Mouse (Mus musculus) myocyte (in vitro differentiated cells): ENCODE results near the gene Tnfrsf23. TPM values are rescaled to one million over a fixed set of nuclear protein-coding genes. Genes with fewer than 3 reads are reported as not detected.

Experiments
- H3K27me3 ChIP-seq: one replicate; pipeline ENCODE4 v1.6.1; 2011; ENCODE audit not compliant: control insufficient read depth, insufficient read depth, insufficient read length
- H3K36me3 ChIP-seq: one replicate; pipeline ENCODE4 v1.6.1; 2011; ENCODE audit not compliant: control insufficient read depth, insufficient read depth
- H3K4me2 ChIP-seq: one replicate; pipeline ENCODE4 v1.6.1; 2011; ENCODE audit warnings: low read depth, control low read depth
- H3K4me3 ChIP-seq: one replicate; pipeline ENCODE4 v1.5.1; 2011; ENCODE audit warnings: mild to moderate bottlenecking, control low read depth, moderate library complexity
- H3K79me2 ChIP-seq: one replicate; pipeline ENCODE4 v1.6.1; 2011; ENCODE audit not compliant: control insufficient read depth, insufficient read depth
- H3ac ChIP-seq: one replicate; pipeline ENCODE4 v1.6.1; 2011; ENCODE audit not compliant: control insufficient read depth, insufficient read length
- CEBPB ChIP-seq: IDR thresholded peaks from 2 replicates; pipeline ENCODE4 v1.6.1; 2011; ENCODE audit warnings: mild to moderate bottlenecking, moderate library complexity; ENCODE audit not compliant: poor library complexity, insufficient read depth, severe bottlenecking
- E2F4 ChIP-seq: IDR thresholded peaks from one replicate; pipeline ENCODE4 v1.6.1; 2011; ENCODE audit warnings: mild to moderate bottlenecking, control low read depth, moderate library complexity; ENCODE audit not compliant: insufficient read depth
- MAX ChIP-seq: IDR thresholded peaks from one replicate; pipeline ENCODE4 v1.6.1; 2011; ENCODE audit warnings: low read depth, mild to moderate bottlenecking, control low read depth
- MYOD1 ChIP-seq, 3 experiments: IDR thresholded peaks; one replicate each; pipeline ENCODE4 v1.6.1; 2011; ENCODE audit warnings: control low read depth in 2 of 3, low read depth in 2 of 3, mild to moderate bottlenecking in 2 of 3, moderate library complexity in 1 of 3; ENCODE audit not compliant: insufficient read length in 2 of 3, control insufficient read depth in 1 of 3
- MYOG ChIP-seq, 3 experiments: IDR thresholded peaks; one replicate each; pipeline ENCODE4 v1.6.1; 2011; ENCODE audit warnings: control low read depth in 2 of 3, low read depth in 2 of 3, mild to moderate bottlenecking in 2 of 3; ENCODE audit not compliant: insufficient read length in 2 of 3, control insufficient read depth in 1 of 3, insufficient read depth in 1 of 3
- POLR2A ChIP-seq: IDR thresholded peaks from one replicate; pipeline ENCODE4 v1.6.1; 2011; ENCODE audit warnings: low read depth, mild to moderate bottlenecking, control low read depth, moderate library complexity; ENCODE audit not compliant: insufficient read length
- POLR2AphosphoS2 ChIP-seq: IDR thresholded peaks from one replicate; pipeline ENCODE4 v1.6.1; 2011; ENCODE audit warnings: low read depth, control low read depth; ENCODE audit not compliant: insufficient read length
- REST ChIP-seq: IDR thresholded peaks from one replicate; pipeline ENCODE4 v1.6.1; 2011; ENCODE audit warnings: mild to moderate bottlenecking, control low read depth, moderate library complexity; ENCODE audit not compliant: insufficient read depth, insufficient read length
- SRF ChIP-seq: IDR thresholded peaks from one replicate; pipeline ENCODE4 v1.6.1; 2011; ENCODE audit warnings: low read depth; ENCODE audit not compliant: control insufficient read depth, insufficient read length
- TCF12 ChIP-seq: IDR thresholded peaks from one replicate; pipeline ENCODE4 v1.6.1; 2011; ENCODE audit warnings: mild to moderate bottlenecking, control low read depth; ENCODE audit not compliant: poor library complexity, insufficient read depth, severe bottlenecking
- TCF3 ChIP-seq: IDR thresholded peaks from one replicate; pipeline ENCODE4 v1.6.1; 2011; ENCODE audit warnings: low read depth, control low read depth; ENCODE audit not compliant: insufficient read length
- USF1 ChIP-seq: IDR thresholded peaks from one replicate; pipeline ENCODE4 v1.6.1; 2011; ENCODE audit warnings: low read depth, mild to moderate bottlenecking, control low read depth, moderate library complexity
- polyA plus RNA-seq: library from polyadenylated mRNA; unstranded; fragments of >200 nt; fragmentation: generic; extraction: Trizol; gene quantifications from one replicate; pipeline ENCODE4 v1.2.1, GENCODE M21; 2012; ENCODE audit warnings: missing spikeins

The Tnfrsf23 gene
- polyA plus RNA-seq, 1 experiment: 25.7 TPM

GRCm38 (mm10) chr7:143692746-143693510 is 7.3 kb upstream of the Tnfrsf23 start:
- Histone ChIP-seq H3ac (no peak overlapping the region), H3K27me3 (no peaks in the 10 kb centered on the region), H3K4me2 (no peak overlapping the region), H3K36me3 (peaks cover 39% of the 10 kb centered on the region), H3K79me2 (no peaks in the 10 kb centered on the region), H3K4me3 (no peak overlapping the region)
- TF ChIP-seq TCF3 (no peak), USF1 (no peak), POLR2AphosphoS2 (no peak), SRF (no peak), E2F4 (no peak), POLR2A (no peak), REST (no peak), MAX (no peak), MYOD1 (IDR thresholded peaks at IDR 0.05; ENCODE audit: control insufficient read depth in 1 of 3, insufficient read length in 2 of 3, low read depth in 2 of 3) (no peak), CEBPB (no peak), MYOG (IDR thresholded peaks at IDR 0.05; ENCODE audit: control insufficient read depth in 1 of 3, insufficient read depth in 1 of 3, insufficient read length in 2 of 3, low read depth in 2 of 3) (no peak), TCF12 (no peak)

GRCm38 (mm10) chr7:143691909-143692308 is 6.2 kb upstream of the Tnfrsf23 start:
- no peaks in the 10 kb centered on the region for H3K79me2 ChIP-seq
- H3K27me3 ChIP-seq: no peaks in the 10 kb centered on the region
- H3K4me3 ChIP-seq: no peak overlapping the region
- TF ChIP-seq TCF3: no peak
- no peak for TF ChIP-seq MYOG (IDR thresholded peaks at IDR 0.05; ENCODE audit: control insufficient read depth in 1 of 3, insufficient read depth in 1 of 3, insufficient read length in 2 of 3, low read depth in 2 of 3)
- TF ChIP-seq MAX: no peak
- TF ChIP-seq TCF12: no peak
- TF ChIP-seq SRF: no peak
- TF ChIP-seq POLR2A: no peak
- no peak for TF ChIP-seq REST
- TF ChIP-seq MYOD1 (IDR thresholded peaks at IDR 0.05; ENCODE audit: control insufficient read depth in 1 of 3, insufficient read length in 2 of 3, low read depth in 2 of 3): no peak
- no peak for TF ChIP-seq CEBPB
- peaks cover 35% of the 10 kb centered on the region for H3K36me3 ChIP-seq
- no peak overlapping the region for H3K4me2 ChIP-seq
- H3ac ChIP-seq: no peak overlapping the region

GRCm38 (mm10) chr7:143691181-143691580 is 5.5 kb upstream of the Tnfrsf23 start:
- Histone ChIP-seq H3ac (no peak overlapping the region), H3K36me3 (peaks cover 31% of the 10 kb centered on the region), H3K4me2 (no peak overlapping the region), H3K27me3 (no peaks in the 10 kb centered on the region), H3K4me3 (no peak overlapping the region), H3K79me2 (no peaks in the 10 kb centered on the region)
- TF ChIP-seq TCF12 (no peak), POLR2AphosphoS2 (no peak), TCF3 (no peak), REST (no peak), SRF (no peak), POLR2A (no peak), MYOD1 (IDR thresholded peaks at IDR 0.05; ENCODE audit: control insufficient read depth in 1 of 3, insufficient read length in 2 of 3, low read depth in 2 of 3) (no peak), MAX (no peak), E2F4 (no peak), MYOG (IDR thresholded peaks at IDR 0.05; ENCODE audit: control insufficient read depth in 1 of 3, insufficient read depth in 1 of 3, insufficient read length in 2 of 3, low read depth in 2 of 3) (no peak), CEBPB (no peak), USF1 (no peak)

GRCm38 (mm10) chr7:143689946-143690345 is 4.3 kb upstream of the Tnfrsf23 start:
- Histone ChIP-seq H3K36me3 (peaks cover 21% of the 10 kb centered on the region), H3K79me2 (no peaks in the 10 kb centered on the region), H3ac (no peak overlapping the region), H3K4me2 (no peak overlapping the region), H3K4me3 (no peak overlapping the region), H3K27me3 (no peaks in the 10 kb centered on the region)
- TF ChIP-seq MYOG (IDR thresholded peaks at IDR 0.05; ENCODE audit: control insufficient read depth in 1 of 3, insufficient read depth in 1 of 3, insufficient read length in 2 of 3, low read depth in 2 of 3) (no peak), REST (no peak), TCF12 (no peak), POLR2A (no peak), MAX (no peak), MYOD1 (IDR thresholded peaks at IDR 0.05; ENCODE audit: control insufficient read depth in 1 of 3, insufficient read length in 2 of 3, low read depth in 2 of 3) (no peak), POLR2AphosphoS2 (no peak), USF1 (no peak), SRF (no peak), CEBPB (no peak), E2F4 (no peak), TCF3 (no peak)
